Mouse (Mus musculus): ENCODE data around the gene Zgpat.

DNA sequence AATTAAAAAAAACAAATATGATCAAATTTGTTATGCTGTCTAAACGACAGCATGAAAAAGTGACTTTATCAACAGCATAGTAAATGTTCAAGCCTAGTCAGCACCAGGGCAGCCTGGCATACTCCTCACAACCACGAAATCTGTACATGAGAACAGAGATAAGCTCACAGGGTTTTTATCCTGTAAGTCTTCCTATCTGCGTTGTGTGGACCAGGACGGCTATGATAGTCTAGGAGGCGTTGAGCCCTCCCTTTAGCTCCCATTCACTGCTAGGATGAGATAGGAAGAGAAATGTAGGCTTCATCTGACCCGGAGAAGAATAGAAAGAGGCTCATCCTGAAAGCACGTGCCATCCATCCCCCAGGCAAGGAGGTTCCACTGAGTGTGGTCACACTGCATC lies 54.6 kb downstream of the Zgpat start:
- TF ChIP-seq CTCF (IDR thresholded peaks at IDR 0.05; ENCODE audit: control insufficient read depth, insufficient read depth, insufficient replicate concordance, low read depth, low read length) (no peak), POLR2A (IDR thresholded peaks at IDR 0.05; ENCODE audit: control insufficient read depth, low read depth, low read length) (no peak)
